Mouse (Mus musculus) kidney, embryonic 14.5 days (tissue): ENCODE results near the gene Mtcl1. TPM values are rescaled to one million over a fixed set of nuclear protein-coding genes. Genes with fewer than 3 reads are reported as not detected.

Source experiments
- ATAC-seq: fragments of 200-750 bp; cut with Nextera tagmentation; 2 replicates; pipeline ENCODE4 v1.8.0; 2017; ENCODE audit warnings: moderate number of reproducible peaks, mild to moderate bottlenecking, moderate TSS enrichment, moderate library complexity; ENCODE audit not compliant: low FRiP score, low TSS enrichment
- H3K27ac ChIP-seq: fragments of 300-500 bp; sonication (generic); 2 replicates; pipeline ENCODE4 v1.5.1; 2014; ENCODE audit warnings: low read depth, mild to moderate bottlenecking, low read length, moderate library complexity, mixed read lengths
- H3K27me3 ChIP-seq: fragments of 300-500 bp; sonication (generic); 2 replicates; pipeline ENCODE4 v1.6.1; 2014; ENCODE audit warnings: mild to moderate bottlenecking, low read length; ENCODE audit not compliant: control insufficient read depth, insufficient read depth
- H3K36me3 ChIP-seq: fragments of 300-500 bp; sonication (generic); 2 replicates; pipeline ENCODE4 v1.6.1; 2014; ENCODE audit warnings: low read length, mixed read lengths; ENCODE audit not compliant: control insufficient read depth, insufficient read depth
- H3K4me1 ChIP-seq: fragments of 300-500 bp; sonication (generic); 2 replicates; pipeline ENCODE4 v1.6.1; 2014; ENCODE audit warnings: low read length, mixed read lengths; ENCODE audit not compliant: control insufficient read depth, insufficient read depth
- H3K4me2 ChIP-seq: fragments of 300-500 bp; sonication (generic); replicated peaks from 2 replicates; pipeline ENCODE4 v1.6.1; 2014; ENCODE audit warnings: low read depth, mild to moderate bottlenecking, low read length
- H3K4me3 ChIP-seq: fragments of 300-500 bp; sonication (generic); 2 replicates; pipeline ENCODE4 v1.5.1; 2014; ENCODE audit warnings: mild to moderate bottlenecking, low read length
- H3K9ac ChIP-seq: fragments of 300-500 bp; sonication (generic); 2 replicates; pipeline ENCODE4 v1.6.1; 2014; ENCODE audit warnings: low read depth, mild to moderate bottlenecking, low read length, moderate library complexity
- H3K9me3 ChIP-seq: fragments of 300-500 bp; sonication (generic); 2 replicates; pipeline ENCODE4 v1.6.1; 2016; ENCODE audit warnings: low read length; ENCODE audit not compliant: control insufficient read depth
- WGBS: fragments of 180-500 bp; shearing (Covaris S2); extraction: QIAGEN DNeasy Blood & Tissue Kit; methylation state at CpG from one replicate; pipeline ENCODE4 v1.1.7; 2014; 5-methylcytosine and 5-hydroxymethylcytosine counted together
- polyA plus RNA-seq: library from polyadenylated mRNA; unstranded; fragments of >200 nt; fragmentation: Nextera tagmentation; extraction: Ambion mirVana; gene quantifications from 2 replicates; pipeline ENCODE4 v1.2.1, GENCODE M21; 2014

The Mtcl1 gene
- polyA plus RNA-seq, 1 experiment from 2014 or later: 6.8 TPM

DNA sequence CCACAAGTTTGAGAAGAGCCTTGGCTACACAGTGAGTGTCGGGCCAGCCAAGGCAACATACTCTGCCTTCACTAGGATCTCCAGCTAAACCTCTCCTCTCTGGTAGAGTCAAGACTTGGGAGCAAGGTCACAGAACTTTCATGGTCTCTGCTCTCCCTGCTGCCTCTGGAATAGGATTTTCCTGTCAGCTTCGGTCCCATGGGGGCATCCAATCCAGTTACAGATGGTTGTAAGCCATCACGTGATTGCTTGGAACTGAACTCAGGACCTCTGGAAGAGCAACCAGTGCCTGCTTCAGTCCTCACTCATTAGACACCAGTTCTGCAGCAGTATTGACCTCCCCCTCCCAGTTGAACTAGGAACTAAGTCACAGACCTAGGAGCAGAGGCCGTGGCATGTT, 156.0 kb downstream of the Mtcl1 start:
- no peak overlapping the region for H3K4me3 ChIP-seq
- no peaks in the 10 kb centered on the region for H3K36me3 ChIP-seq
- H3K27me3 ChIP-seq: no peaks in the 10 kb centered on the region; the same call in 1 of the 2 replicates
- H3K9me3 ChIP-seq: no peaks in the 10 kb centered on the region; the same call in 1 of the 2 replicates
- no peak overlapping the region for H3K9ac ChIP-seq
- WGBS: 94% methylated on average over 4 of the region's 4 CpGs
- no peaks in the 10 kb centered on the region for H3K4me1 ChIP-seq
- H3K4me2 ChIP-seq: no peak overlapping the region
- no peak for ATAC-seq
- H3K27ac ChIP-seq: no peak overlapping the region

GRCm38 (mm10) chr17:66289894-66290293, 159.7 kb downstream of the Mtcl1 start:
- no peak overlapping the region for H3K4me2 ChIP-seq
- no peak overlapping the region for H3K9ac ChIP-seq
- ATAC-seq: no peak
- no peaks in the 10 kb centered on the region; the same call in 1 of the 2 replicates for H3K9me3 ChIP-seq
- WGBS: 93% methylated on average over 4 of the region's 4 CpGs
- H3K4me3 ChIP-seq: no peak overlapping the region
- H3K4me1 ChIP-seq: no peaks in the 10 kb centered on the region
- H3K27ac ChIP-seq: no peak overlapping the region
- H3K36me3 ChIP-seq: no peaks in the 10 kb centered on the region
- H3K27me3 ChIP-seq: no peaks in the 10 kb centered on the region

Other genes starting within 250 kb of the Mtcl1 start
- 48.0 and 55.2 TPM in 2 replicates for gene Rab12, start 70.0 kb upstream of the Mtcl1 start, polyA plus RNA-seq
- gene Themis3, start 144.9 kb upstream of the Mtcl1 start, polyA plus RNA-seq: 0.14 TPM in 1 of 2 replicates, not detected in the other